Mouse (Mus musculus): ENCODE measurements around the gene Ephb2. TPM values are rescaled to one million over a fixed set of nuclear protein-coding genes. Genes with fewer than 3 reads are reported as not detected.

The Ephb2 gene
- total RNA-seq, 2 experiments from 2014 or later, result 24.5 to 26.2 TPM

DNA sequence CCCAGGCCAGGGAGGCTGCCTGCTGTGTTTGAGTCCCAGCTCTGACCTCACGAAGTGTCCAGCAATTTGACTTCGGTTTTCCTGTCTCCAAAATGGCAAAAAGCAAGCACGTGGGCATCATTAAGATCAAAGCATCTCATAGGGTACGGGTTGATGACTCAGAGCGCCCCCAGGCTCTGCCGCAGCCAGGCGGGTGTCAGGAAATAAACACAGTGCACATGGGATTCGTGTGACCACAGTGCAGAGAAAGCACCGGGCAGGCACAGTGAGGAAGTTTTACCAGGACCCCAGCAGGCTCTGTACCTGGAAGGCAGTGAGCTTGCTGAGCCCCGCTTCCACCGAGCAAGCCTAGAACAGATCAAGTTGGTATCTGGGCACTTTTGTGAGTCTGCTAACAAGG is 74.9 kb downstream of the Ephb2 start:
- no peak for DNase-seq

DNA sequence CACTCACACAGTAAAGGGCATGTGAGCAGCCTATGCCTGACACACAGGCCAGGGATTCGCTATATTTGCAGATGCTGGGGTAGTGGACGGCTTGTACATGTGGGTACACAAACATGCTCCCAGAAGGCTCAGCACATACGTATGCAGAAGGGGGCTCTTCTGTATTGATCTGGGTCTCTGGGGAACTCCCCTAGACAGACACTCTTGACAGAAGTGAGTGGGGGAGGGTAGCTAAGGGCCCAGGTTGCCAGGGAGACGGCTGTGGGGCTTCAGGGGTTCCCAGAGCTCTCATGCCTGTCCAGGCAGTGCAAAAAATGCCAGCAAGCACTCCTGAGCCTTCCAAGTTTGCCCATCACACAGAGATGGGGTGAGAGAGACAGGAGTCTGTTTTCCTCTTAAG is 78.7 kb downstream of the Ephb2 start:
- DNase-seq, result no peak

DNA sequence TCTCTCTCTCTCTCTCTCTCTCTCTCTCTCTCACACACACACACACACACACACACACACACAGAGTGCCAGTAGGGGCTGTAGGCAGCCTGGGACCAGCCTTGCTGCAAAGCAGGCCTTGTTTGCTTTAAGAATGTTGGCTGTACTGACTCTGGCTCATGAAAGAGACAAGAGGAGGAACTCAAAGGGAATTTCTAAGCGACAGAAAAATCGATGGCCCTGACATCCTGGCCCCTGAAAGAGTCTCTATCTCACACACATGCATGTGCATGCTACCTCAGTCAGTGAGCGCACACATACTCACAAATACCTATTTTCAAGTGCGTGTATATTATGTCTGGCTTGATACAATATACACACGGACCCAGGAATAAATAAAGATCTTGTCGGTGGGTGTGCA is 79.3 kb downstream of the Ephb2 start:
- no peak for DNase-seq

DNA sequence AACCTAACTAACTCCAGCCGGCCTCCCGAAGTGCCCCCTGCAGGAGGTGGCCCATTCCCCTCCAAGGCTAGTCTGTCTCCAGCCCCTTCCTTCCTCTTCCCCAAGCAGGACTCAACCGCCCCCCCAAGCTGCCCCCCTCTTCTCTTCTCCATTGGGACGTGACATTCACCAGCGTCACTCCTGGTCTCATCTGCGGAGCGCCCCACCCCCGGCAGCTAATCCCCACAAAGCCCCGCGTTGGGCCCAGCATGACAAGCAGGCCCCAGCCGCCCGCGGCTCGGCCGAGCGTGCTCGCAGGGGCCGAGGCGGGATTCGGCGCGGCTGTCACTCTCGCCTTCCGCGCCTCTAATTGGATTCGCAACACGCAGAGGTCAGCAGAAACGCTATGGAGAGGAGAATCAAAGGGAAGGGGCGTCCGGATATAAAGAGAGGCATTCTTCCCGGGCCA is 80.4 kb downstream of the Ephb2 start:
- peak; percentile 42 for DNase-seq

DNA sequence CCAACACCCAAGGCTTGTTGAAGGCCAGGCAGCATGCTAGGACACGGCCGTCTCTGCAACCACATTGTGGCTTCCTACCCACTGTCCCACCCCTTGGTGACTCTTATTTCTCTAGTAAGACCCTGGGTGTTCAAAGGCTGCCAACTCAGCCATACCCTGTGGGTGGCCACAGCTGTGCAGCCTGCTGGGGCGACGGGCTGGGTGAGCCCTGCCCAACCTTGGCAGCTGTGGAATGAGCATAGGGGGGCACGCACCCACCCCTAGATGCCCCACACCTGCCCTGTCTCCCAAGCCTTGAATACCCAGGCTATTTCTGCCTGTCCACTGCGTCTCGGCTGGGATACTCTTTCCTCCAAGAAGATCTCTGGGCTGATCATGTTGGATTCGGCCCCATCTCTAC is 81.5 kb downstream of the Ephb2 start:
- DNase-seq, result no peak

DNA sequence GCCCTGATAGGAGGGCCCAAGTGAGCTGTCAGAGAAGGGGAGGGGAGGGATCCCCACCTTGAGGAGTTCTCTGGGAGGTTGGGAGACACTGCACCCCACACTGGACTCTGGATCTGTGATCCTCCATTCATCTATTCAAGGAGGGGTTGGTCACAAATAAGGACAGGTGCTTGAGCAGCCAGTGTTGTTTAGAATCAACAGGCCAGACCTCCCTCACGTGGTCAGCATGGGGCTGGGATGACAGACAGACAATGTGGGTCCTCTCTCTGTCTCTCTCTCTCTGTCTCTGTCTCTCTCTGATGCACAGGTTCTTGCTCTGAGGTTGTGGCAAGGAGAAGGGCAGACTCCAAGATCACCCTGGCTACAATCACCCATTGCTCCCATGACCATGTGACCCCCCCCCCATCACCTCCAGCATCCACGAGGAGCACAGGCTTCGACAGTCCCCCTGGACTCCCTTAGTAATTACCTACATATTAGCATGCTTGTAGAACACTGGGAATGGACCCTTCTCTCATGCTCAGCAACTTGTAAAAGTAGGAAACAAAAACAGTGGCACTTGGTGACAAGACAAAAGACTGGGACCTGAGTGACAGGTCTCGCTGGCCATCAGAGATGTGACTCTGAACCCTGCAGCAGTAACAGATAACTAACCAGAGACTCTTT is 84.3 kb downstream of the Ephb2 start:
- DNase-seq, result no peak

DNA sequence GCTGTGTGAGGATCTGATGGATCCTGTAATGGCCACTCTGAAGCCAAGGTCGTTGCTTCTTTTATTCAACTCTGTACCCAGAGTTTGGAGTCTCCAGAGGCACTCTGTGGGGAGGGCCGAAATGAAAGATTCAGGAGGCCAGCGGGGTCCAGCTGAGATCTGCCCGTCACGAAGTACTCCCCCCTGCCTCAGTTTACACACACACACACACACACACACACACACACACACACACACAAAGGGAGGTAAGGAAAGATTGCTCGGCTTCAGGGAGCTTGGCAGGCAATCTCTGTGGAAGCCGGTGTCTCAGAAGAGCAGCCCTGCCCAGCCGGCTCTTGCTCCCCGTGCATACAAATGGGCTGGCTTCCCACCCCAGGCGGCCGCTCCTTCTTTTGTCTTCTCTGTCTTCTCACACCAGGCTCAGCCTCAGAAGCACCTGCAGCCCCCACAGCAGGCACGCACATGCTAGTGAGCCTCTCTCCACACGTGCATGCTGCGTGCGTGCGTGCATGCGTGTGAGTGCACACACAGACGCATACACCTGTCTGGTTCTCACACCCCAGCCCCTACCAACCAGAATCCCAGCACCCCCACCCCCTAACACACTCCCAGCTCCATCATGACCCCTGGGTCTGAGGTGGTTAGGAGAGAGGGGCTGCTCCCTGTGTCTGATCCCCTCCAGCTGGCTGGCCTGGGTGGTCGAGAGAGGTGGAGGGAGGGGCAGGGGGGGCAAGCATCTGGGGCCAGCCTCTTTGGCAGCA is 85.0 kb downstream of the Ephb2 start:
- no peak for DNase-seq

DNA sequence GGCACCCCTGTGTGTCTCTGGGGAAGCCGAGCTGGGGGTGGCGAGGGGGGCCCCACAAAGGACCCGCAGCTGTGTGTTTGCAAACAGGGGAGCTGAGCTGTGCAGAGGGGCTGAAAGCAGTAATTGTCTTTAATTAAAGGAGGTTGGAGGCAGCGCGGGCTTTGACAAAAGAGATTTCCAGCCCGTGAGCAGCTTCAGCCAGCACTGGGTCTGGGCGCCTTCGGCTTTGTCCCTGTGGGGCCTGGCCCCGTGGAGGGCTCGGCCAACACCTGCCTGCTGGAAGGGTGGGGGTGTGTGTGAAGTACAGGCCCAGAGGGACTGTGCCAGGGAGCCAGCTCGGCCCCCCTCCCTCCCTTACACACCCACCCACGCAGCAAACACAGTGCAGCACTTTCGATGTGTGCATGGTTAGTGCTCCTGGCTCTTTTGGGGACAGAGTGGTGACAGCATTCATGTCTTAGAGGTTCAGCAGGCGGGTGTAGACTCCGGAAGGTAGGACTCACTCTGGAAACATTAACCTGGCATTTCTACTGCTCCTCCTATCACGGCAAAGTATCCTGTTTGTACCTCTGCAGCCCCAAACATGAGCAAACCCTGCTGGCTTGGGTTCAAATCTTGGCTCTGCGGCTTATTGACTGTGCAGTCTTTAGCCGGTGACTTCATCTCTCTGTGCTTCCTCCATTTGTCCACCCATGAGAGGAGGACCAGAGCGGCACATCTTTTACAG is 85.8 kb downstream of the Ephb2 start:
- peak in 1 of 2 experiments; percentile 47 for DNase-seq

DNA sequence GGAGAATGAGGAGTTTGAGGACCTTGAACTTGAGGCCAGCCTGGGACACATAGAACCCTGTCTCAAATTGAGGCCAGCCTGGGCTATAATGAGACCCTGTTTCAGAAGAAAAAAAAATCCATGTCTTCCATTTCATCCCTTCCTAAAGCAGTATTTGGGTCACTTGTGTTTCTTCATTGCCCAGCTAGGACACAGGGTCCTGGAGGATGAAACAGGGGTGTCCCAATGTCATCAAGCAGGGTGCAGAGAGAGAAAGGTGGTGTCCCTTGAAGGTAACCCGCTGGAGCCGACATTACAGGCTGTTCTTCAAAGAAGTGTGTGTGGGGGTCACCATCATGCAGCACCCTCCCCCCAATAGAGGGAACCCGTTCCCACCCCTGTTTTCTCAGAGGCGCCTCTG is 86.4 kb downstream of the Ephb2 start:
- DNase-seq, result no peak

DNA sequence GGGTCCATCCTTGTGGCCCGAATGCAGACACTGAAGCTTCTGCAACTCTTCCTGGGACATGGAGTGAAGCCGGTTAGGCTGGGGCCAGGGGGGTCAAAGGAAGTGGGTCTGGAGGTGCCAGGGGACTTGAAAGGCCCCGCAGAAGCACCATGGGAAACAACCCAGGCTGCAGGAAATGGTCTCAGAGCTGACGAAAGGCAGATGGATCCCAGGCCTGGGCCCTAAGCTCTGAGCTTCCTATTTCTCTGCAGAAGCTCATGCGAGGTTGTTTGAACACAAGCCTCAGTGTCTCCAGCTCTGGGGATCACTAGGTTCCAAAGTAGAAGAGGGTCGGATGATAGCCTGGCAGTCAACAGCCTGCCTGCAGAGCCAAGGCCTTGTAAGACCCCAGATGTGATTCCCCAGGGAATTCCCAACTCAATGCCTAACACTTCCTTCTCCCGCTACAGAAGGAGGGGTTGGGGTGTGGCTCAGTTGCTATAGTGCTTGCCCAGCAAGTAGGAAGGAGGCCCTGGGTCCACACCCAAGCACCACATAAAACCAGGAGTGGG is 86.9 kb downstream of the Ephb2 start:
- DNase-seq, result no peak

DNA sequence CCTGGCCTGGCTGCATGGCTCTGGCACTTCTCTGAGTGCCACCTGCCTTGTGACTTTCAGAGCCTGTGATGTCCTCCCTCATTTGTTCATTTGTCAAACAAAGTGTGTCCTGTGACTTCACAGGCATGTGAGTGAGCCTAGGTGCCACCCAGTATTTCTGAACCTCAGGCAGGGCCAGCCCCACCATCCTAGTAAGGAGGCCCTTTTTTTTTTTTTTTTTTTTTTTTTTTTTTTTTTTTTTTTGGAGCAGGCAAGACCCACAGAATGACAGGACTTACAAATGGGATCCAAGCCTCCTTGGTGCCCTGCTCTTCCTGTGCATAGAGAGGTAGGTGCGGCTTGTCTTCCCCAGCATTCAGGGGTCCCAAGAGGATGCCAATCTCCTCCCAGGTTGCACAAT is 89.3 kb downstream of the Ephb2 start:
- no peak for DNase-seq

DNA sequence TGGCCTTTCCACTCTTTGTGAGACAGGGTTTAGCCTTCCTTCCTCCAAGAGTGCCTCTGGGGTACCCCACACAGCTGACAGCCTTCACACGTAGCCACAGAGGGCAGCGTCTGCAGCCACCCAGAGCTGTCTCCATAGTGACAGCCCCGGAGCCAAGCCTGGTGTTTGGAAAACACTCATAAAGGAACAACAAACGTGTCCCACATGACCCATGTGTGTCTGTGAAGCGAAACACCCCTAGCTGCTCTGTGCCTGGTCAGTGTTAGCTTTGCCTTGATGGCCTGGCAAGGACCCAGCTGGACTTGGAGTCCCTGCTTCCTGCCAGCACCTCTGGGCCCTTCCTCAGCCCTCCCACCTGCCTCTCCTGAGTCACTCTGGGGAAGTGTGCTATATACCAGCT is 93.1 kb downstream of the Ephb2 start:
- DNase-seq, result no peak

DNA sequence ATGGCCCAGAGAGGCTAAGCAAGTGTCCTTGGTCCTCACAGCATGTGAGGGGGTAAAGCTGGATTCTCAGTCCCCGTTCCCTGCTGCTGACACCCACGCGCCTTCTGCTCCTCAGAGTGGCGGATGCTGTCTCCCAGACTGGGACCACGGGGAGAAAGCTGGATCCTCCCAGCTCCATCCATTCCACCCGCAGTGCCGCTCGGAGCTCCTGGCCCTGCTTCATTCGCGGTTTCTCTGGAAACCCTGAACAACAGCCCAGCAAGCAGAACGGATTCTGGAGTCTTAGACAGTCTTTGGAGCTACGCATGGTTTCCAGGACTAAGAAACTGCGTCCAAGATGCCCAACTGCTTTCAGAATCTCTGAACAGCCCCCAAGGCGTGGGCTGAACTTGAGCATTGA is 93.9 kb downstream of the Ephb2 start:
- DNase-seq, result peak; percentile 84 to 89

DNA sequence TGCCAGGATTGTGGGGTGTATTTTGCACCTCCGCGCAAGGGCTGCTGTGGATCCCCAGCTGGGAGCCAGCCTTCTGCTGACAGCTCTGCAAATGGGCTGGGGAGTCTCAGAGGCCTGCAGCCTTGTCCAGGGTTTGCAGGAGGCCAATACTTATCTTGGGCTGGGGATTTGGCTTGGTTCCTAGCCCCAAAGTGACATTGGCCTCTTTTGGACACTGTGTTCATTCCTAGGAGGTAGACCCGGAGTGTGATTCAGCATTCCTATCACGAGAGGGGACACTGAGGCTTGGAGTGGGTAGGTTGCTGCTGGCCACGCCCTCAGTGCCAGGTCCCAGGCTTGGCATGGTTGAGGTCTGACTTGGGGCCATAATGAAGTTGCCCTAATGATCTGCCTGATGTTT is 94.8 kb downstream of the Ephb2 start:
- no peak for DNase-seq

DNA sequence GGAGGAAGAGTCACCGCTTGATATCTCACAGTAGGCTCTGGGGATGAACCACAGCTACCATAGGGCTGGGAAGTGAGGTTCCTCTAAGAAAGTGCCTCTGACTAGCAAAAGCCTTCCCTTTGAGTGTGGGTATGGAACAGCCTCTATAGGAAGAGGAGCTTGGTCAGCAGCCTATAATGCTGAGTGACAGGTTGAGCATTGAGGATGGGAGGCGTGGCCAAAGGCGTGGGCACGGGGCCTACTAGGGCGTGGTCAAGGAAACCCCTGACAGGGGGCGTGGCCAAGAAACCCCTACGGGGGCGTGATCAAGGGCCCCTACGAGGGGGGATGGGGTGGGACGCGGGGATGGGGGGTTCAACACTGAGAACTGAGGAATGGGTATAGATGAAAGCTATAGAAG is 96.6 kb downstream of the Ephb2 start:
- no peak for DNase-seq

DNA sequence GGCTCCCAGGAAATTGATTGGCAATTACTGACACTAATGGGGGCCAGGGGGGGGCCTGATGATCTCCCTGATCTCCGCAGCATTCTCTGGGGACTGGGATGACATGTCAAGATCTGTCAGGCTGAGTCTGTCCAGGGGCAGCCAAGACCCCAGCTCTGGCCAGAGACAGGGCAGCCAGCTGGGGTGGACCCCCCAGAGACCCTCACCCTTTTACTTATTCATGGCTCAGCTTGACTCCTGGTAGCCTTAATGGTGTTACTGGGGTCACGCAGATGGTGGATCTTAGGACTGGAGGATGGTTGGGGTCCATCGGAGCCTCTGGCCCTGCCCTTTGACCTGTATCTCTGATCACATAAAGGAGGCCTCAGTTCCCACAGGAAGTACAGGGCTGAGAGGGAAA is 97.5 kb downstream of the Ephb2 start:
- DNase-seq, result no peak

DNA sequence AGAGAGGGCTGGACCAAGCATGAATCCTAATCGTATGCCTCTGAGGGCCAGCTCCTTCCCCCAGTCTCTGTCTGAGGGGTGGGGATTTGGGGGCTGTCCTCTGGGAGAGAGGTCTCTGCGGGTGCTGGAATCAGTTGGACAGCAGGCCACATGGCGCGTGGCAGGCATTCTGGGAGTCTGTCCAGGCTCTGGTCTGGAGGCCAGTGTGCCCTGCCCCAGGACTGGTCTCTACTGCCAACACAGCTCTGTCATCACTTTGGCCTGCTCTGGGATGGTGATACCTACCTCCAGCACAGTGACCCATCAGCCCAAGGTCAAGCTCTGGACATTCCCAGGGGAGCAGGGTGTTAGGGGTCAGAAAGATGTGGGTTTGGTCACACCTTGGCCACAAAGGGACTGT is 99.9 kb downstream of the Ephb2 start:
- DNase-seq, result no peak

DNA sequence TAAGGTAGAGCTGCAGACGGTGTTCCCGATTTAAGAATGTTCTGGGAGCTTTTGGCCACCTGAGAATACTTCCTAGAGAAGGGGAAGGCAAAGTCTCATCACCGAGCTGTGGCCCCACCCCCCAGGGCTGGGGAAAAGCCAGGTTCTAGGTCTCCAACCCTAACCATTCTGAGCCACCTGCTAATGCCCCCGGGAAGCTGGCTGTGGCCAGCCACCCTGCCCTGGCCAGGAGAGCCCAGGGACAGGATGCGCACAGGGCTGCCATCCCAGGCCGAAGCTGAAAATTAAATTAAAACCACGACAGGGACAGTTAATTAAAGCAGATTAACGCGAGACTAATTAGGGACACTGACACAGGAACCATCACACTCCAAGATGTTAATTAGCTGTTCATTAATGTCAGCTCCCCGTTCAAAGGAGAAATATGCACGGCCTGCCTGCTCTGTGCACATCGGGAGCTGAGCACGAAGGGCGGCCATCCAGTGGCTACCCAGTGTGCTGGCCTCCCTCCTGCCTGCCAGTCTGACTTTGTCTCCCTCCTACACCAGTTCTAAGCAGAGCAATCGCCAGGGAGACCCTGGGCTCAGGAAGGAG is 101.5 kb downstream of the Ephb2 start:
- no peak for DNase-seq

DNA sequence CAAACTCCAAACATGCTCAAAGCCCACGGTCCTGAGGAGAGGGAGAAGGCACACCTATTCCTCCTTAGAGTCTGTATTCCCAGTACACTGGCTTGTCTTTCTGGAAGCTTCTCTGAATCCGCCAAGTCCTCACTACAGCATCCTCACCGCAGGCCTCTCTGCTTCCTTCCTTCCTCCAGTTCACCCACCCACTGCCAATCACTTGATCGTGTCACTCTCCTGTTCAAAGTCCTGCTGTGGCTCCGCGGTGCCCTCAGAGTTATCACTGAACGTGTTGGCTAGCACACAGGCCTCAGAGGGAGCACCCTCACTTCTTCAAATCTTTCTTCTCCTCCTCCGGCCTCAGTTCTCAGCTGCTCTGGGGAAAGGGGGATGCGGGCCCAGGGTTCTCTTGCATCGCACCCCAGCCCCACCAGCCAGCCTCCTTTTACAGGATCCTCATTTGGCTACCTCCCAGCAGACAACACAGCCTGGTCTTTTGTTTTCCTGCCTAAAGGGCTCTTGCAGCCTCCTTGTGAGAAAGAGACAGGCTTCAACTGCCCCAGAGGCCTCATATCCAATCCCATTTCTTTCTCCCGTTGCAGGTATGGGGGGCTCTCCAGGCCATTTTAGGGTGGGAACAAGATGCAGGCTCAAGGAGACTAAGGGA is 102.4 kb downstream of the Ephb2 start:
- no peak for DNase-seq

DNA sequence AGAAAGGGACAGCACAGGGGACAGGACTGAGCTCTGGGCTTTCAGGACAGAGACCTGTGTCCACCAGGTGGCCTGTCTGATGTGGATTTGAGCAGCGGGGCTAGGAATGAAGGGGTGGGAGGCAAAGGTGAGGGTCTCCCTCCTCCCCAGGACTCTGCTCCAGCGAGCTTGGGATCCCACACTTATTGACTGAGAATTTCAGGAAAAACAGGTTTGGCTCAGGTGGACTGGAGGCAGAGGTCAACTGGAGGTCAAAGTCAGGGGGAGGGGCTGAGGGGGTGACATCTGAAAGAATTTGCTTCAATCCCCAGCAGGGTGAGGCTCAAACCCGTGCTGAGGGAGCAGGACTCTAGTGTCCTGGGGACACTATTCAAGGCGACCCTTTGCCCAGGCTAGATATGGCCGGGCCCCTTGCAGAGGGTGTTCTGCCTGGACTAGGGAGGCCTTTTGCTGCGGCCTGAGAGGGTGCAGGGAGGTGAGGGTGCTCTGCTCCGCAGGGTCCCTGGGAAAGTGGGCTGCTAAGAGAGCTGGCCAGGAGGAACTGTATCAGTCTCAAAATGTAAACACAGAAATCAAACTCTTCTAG is 103.2 kb downstream of the Ephb2 start:
- DNase-seq, result no peak

DNA sequence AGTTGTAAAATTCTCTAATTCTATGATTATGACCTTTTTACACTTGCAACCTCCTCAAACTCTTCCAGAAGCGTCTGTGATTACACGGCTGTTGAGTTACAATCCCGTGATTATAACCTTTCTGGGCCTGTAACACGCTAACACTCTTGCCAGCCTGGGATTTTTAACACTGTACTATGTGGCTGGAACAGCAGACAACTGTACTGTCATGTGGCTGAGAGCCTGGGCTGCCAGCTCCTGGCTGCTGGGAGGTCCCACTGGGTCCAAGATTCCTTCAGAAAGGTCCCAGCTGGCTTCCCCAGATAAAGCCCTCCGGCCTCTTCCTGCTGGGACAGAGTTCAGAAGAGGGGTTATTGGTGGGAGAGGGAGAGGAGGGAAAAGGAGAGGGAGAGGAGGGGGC is 104.0 kb downstream of the Ephb2 start:
- no peak for DNase-seq

DNA sequence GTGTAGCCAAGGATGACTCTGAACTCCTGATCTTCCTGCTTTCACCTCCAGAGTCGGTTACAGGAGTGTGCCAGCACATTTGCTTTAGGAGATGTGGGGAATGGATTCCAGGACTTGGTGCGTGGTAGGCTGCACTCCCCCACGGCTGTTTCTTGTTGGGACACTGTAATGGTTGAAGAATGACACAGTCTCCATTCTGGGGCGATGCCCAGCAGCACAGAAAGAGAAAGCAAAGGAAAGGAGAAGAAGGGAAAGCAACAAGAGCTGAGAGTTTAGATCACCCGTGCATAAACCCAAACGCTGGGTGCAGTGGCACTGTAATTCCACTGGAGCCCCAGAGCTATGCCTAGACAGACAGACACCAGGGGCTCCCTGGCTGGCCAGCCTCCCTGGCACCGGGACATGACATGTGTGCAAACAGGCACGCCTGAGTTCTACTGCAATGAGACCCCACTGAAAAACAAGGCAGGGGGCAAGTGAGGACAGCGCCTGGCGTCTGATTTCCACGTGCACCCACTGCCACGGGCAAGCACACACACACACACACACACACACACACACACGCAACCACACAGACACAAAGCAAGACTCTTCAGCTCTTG is 104.7 kb downstream of the Ephb2 start:
- DNase-seq, result no peak
